15 mouse cellular contexts compared by ENCODE assay signal in the genomic region with DNA sequence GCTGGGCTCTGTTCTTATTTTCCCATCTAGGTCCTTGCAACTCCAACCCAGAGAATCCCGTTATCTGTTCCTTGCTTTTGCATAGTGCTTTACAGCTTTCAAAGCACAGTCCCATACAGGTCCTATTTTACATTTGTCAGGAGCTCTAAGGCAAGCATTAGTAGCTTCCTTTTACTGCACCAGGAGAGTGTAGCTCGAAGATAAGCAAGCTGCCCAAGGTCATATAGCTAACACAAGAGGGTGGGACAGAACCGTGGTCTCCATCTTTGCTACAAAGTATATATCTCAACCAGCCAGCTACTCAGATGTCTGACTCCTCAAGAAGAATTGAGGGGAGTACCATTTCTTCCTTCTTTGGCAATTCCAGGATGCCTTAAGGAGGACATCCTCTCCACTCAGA. TPM values are rescaled to one million over a fixed set of nuclear protein-coding genes. Genes with fewer than 3 reads are reported as not detected.
DNase-seq lines count a peak whose midpoint lies in the region; ATAC-seq and TF ChIP-seq lines count a peak whose summit lies in the region.
"Had no signal": no experiment of that assay in that cellular context is flagged by ENCODE, and none has a peak within 500 bp of the region (broad histone marks: within the 10 kb centered on the region; RNA-seq: fewer than 3 reads in every experiment).

No protein-coding gene starts in this region.

- ATAC-seq in liver, embryonic 14.5 days (ENCODE audit: insufficient read depth), result peak; percentile 17; the same call in 1 of the 2 replicates
- peak; percentile 27 for ATAC-seq in megakaryocyte progenitor cell, adult 5-6 weeks (replicated peaks; ENCODE audit: poor library complexity)
- no peak for ATAC-seq in frontal cortex, adult (ENCODE audit: low TSS enrichment)
- ATAC-seq: forebrain, embryonic 14.5 days; hindbrain, postnatal 0 days had no signal

- H3K27ac ChIP-seq in liver, embryonic 14.5 days, result peak overlapping the region; percentile 33
- H3K27ac ChIP-seq: embryonic facial prominence, embryonic 12.5 days; forebrain, embryonic 10.5 days; heart, embryonic 10.5 days; hindbrain, embryonic 13.5 days; hindbrain, postnatal 0 days had no signal

- peaks cover 21 to 46% of the 10 kb centered on the region in 2 experiments for H3K4me1 ChIP-seq in liver, embryonic 14.5 days (replicated peaks; ENCODE audit: control insufficient read depth in 2 of 2, insufficient read depth in 2 of 2, low read length in 1 of 2)
- H3K4me1 ChIP-seq: embryonic facial prominence, embryonic 12.5 days had no signal

- no peak overlapping the region for H3K9ac ChIP-seq in liver, embryonic 14.5 days (replicated peaks)
- H3K9ac ChIP-seq: embryonic facial prominence, embryonic 12.5 days; hindbrain, embryonic 13.5 days had no signal

- H3K9me3 ChIP-seq in liver, embryonic 14.5 days (ENCODE audit: control insufficient read depth, low read length), result no peaks in the 10 kb centered on the region
- H3K9me3 ChIP-seq: embryonic facial prominence, embryonic 12.5 days; forebrain, embryonic 10.5 days; heart, embryonic 10.5 days; hindbrain, embryonic 13.5 days had no signal

- DNase-seq in 416B (ENCODE audit: low read depth), result peak; percentile 12
- DNase-seq in MEL-GATA-1-ER (ENCODE audit: extremely low read depth, low read depth), result peak; percentile 44
- no peak for DNase-seq in liver, embryonic 14.5 days (ENCODE audit: low read depth in 3 of 3, low spot score in 3 of 3)
- no peak for DNase-seq in retina, embryonic 14.5 days (ENCODE audit: low spot score)
- no peak for DNase-seq in left cerebral cortex, adult 8-10 months (ENCODE audit: low spot score in 2 of 2)
- DNase-seq: cerebellum, adult 11 months; cerebellum, adult 8-10 months had no signal

- H3K4me2 ChIP-seq in liver, embryonic 14.5 days (ENCODE audit: low read depth), result peak overlapping the region; percentile 32
- H3K4me2 ChIP-seq: embryonic facial prominence, embryonic 12.5 days; hindbrain, embryonic 13.5 days had no signal

- H3K36me3 ChIP-seq in liver, embryonic 14.5 days (replicated peaks; ENCODE audit: control insufficient read depth, insufficient read depth, low read depth), result no peaks in the 10 kb centered on the region
- H3K36me3 ChIP-seq: embryonic facial prominence, embryonic 12.5 days; forebrain, embryonic 10.5 days; heart, embryonic 10.5 days; hindbrain, embryonic 13.5 days had no signal

- WGBS in liver, embryonic 14.5 days (ENCODE audit: insufficient replicate concordance), result 35% methylated on average over 3 of the region's 3 CpGs

- no peak for TF ChIP-seq CTCF in liver, embryonic 14.5 days (IDR thresholded peaks at IDR 0.05; ENCODE audit: low read depth)

- no peak overlapping the region for H3K4me3 ChIP-seq in liver, embryonic 14.5 days (ENCODE audit: insufficient read depth in 1 of 2, low read depth in 2 of 2, low read length in 2 of 2)
- H3K4me3 ChIP-seq: embryonic facial prominence, embryonic 12.5 days; forebrain, embryonic 10.5 days; heart, embryonic 10.5 days; hindbrain, embryonic 13.5 days had no signal

- no peak for TF ChIP-seq EP300 in liver, embryonic 14.5 days (IDR thresholded peaks at IDR 0.05; ENCODE audit: low read depth)

- H3K27me3 ChIP-seq in liver, embryonic 14.5 days (ENCODE audit: control insufficient read depth, insufficient read depth, low read length), result no peaks in the 10 kb centered on the region

RNA-seq across cellular contexts. Expression of gene Bcorl1, which starts 23.7 kb away (rescaled TPM):
- polyA plus RNA-seq in liver, embryonic 14.5 days (2012; rRNA removed), result 2.1 and 2.3 TPM in 2 replicates
- 3.5 and 3.9 TPM in 2 replicates for polyA plus RNA-seq in liver, embryonic 14.5 days (2014; fragmentation: Nextera tagmentation; extraction: Ambion mirVana)
- total RNA-seq in megakaryocyte progenitor cell, adult 5-6 weeks (2015), result 10.0 and 10.3 TPM in 2 replicates
- 4.3 and 6.9 TPM in 2 replicates for total RNA-seq in megakaryocyte progenitor cell, adult 5-6 weeks (2017)
- total RNA-seq in left cerebral cortex, adult 8-10 months (2022), result 10 to 100 TPM; 19.9 to 24.8 (median 22.8) TPM

Comparison
In these comparisons a context has a peak if more than half of its experiments do, and no peak if none do; other contexts are left out.
1. DNase-seq: peak in 416B (single experiment) and MEL-GATA-1-ER (single experiment); none in liver, embryonic 14.5 days (0 of 3), retina, embryonic 14.5 days (single experiment) and left cerebral cortex, adult 8-10 months (0 of 2).